Mouse (Mus musculus): ENCODE results near the gene Gm29094.
"Not testable (repeated sequence)": the region's sequence is repeated elsewhere in the genome, so short reads cannot be mapped to it uniquely, and the experiment has no call there.

DNA sequence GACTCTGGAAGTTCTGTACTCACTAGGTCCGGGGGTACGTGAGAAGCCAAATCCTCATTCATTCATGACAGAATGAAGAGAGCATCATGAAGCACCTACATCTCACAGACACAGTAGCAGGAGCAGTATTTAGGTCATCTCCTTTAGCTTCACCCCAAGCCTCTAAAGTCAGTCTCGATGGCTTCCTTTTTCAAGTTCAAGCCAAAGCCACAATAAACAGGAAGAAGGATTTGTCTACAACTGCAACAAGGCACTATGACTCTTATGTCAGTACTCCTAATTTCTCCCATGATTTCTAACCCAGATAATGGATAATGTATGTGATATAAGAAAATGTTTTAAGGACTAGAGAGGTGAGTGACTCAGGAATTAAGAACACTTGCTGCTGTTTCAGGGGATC, 830 bp upstream of the Gm29094 start:
- TF ChIP-seq CTCF (IDR thresholded peaks at IDR 0.05; ENCODE audit: extremely low read depth, insufficient read depth, insufficient read length, insufficient replicate concordance); POLR2A (IDR thresholded peaks at IDR 0.05; ENCODE audit: low read depth, low read length): not testable (repeated sequence)
